Mouse (Mus musculus): ENCODE results near the gene Poc1b. TPM values are rescaled to one million over a fixed set of nuclear protein-coding genes. Genes with fewer than 3 reads are reported as not detected.

The Poc1b gene
- polyA plus RNA-seq, 1 experiment from 2014 or later: 6.1 TPM

DNA sequence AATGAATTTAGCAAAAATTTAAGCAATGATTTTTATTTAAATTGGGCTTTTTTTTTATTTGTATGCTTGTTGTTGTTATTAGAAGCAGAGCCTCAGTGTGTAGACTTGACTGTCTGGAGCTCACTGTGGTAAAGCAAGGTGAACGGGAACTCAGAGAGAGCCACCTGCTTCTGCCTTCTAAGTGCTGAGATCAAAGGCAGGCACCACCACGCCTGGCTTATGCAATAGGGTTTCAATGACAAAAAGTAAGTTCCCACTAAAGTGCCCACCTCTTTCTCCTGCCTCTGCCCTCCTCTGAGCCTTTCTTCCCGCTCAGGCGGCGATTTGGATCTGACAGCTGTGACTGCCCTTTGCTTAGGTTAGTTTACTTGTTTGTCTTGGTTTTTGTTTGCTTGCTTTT is 72.3 kb downstream of the Poc1b start:
- TF ChIP-seq CTCF (IDR thresholded peaks at IDR 0.05) (no peak), EP300 (IDR thresholded peaks at IDR 0.05) (no peak)
- Histone ChIP-seq H3K9ac (replicated peaks; ENCODE audit: low read depth) (no peak overlapping the region), H3K9me3 (ENCODE audit: low read length) (no peaks in the 10 kb centered on the region), H3K36me3 (ENCODE audit: insufficient read depth, low read length) (no peaks in the 10 kb centered on the region), H3K4me2 (replicated peaks; ENCODE audit: low read depth, low read length) (no peak overlapping the region), H3K4me1 (ENCODE audit: insufficient read depth, low read depth, low read length) (no peaks in the 10 kb centered on the region), H3K27ac (ENCODE audit: low read length) (no peak overlapping the region), H3K4me3 (ENCODE audit: low read depth, low read length) (no peak overlapping the region), H3K27me3 (replicated peaks; ENCODE audit: insufficient read depth, low read length) (no peaks in the 10 kb centered on the region)
- DNase-seq (ENCODE audit: low spot score): no peak
- 94% methylated on average over 5 of the region's 5 CpGs for WGBS
- ATAC-seq: no peak

DNA sequence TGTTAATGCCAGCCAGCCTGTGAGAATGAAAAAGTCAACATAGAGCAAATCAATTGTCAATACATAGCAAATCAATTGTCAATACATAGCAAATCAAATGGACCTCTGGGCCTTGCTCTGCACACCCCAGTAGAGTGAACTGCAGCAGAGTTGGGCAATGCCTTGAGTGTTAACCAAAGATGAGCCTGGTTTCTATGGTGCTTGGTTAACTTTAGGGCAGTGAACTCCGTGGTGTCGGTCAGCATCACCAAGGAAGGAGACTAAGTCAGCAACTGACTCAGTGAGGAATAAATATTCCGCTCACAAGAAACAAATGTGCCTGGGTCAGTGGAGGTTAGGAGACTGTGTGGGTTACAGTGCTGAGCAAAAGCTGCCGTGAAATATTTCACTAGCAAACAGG is 72.7 kb downstream of the Poc1b start:
- H3K9ac ChIP-seq (replicated peaks; ENCODE audit: low read depth): no peak overlapping the region
- TF ChIP-seq CTCF (IDR thresholded peaks at IDR 0.05): no peak
- no peak for TF ChIP-seq EP300 (IDR thresholded peaks at IDR 0.05)
- H3K4me2 ChIP-seq (replicated peaks; ENCODE audit: low read depth, low read length): no peak overlapping the region
- DNase-seq (ENCODE audit: low spot score): no peak
- ATAC-seq: no peak
- no peaks in the 10 kb centered on the region for H3K36me3 ChIP-seq (ENCODE audit: insufficient read depth, low read length)
- no peak overlapping the region for H3K4me3 ChIP-seq (ENCODE audit: low read depth, low read length)
- H3K4me1 ChIP-seq (ENCODE audit: insufficient read depth, low read depth, low read length): no peaks in the 10 kb centered on the region
- H3K9me3 ChIP-seq (ENCODE audit: low read length): no peaks in the 10 kb centered on the region
- WGBS: 82% methylated on average over 4 of the region's 4 CpGs
- no peak overlapping the region for H3K27ac ChIP-seq (ENCODE audit: low read length)
- H3K27me3 ChIP-seq (replicated peaks; ENCODE audit: insufficient read depth, low read length): no peaks in the 10 kb centered on the region

GRCm38 (mm10) chr10:99181497-99181896 is 74.7 kb downstream of the Poc1b start:
- Histone ChIP-seq H3K4me2 (replicated peaks; ENCODE audit: low read depth, low read length) (no peak overlapping the region), H3K36me3 (ENCODE audit: insufficient read depth, low read length) (no peaks in the 10 kb centered on the region), H3K4me1 (ENCODE audit: insufficient read depth, low read depth, low read length) (no peaks in the 10 kb centered on the region), H3K27ac (ENCODE audit: low read length) (no peak overlapping the region), H3K9me3 (ENCODE audit: low read length) (no peaks in the 10 kb centered on the region), H3K9ac (replicated peaks; ENCODE audit: low read depth) (no peak overlapping the region), H3K4me3 (ENCODE audit: low read depth, low read length) (no peak overlapping the region), H3K27me3 (replicated peaks; ENCODE audit: insufficient read depth, low read length) (no peaks in the 10 kb centered on the region)
- no peak for ATAC-seq
- TF ChIP-seq EP300 (IDR thresholded peaks at IDR 0.05) (no peak), CTCF (IDR thresholded peaks at IDR 0.05) (no peak)
- 80% methylated on average over 8 of the region's 8 CpGs for WGBS
- no peak for DNase-seq (ENCODE audit: low spot score)

- H3K36me3 ChIP-seq (ENCODE audit: insufficient read depth, low read length): no peaks in the 10 kb centered on the region
- H3K27ac ChIP-seq (ENCODE audit: low read length): no peak overlapping the region
- H3K9ac ChIP-seq (replicated peaks; ENCODE audit: low read depth): no peak overlapping the region
- H3K27me3 ChIP-seq (replicated peaks; ENCODE audit: insufficient read depth, low read length): no peaks in the 10 kb centered on the region
- H3K4me1 ChIP-seq (ENCODE audit: insufficient read depth, low read depth, low read length): no peaks in the 10 kb centered on the region
- no peaks in the 10 kb centered on the region for H3K9me3 ChIP-seq (ENCODE audit: low read length)
- DNase-seq (ENCODE audit: low spot score): no peak
- ATAC-seq: no peak
- WGBS: 73% methylated on average over 5 of the region's 5 CpGs
- H3K4me3 ChIP-seq (ENCODE audit: low read depth, low read length): no peak overlapping the region
- TF ChIP-seq CTCF (IDR thresholded peaks at IDR 0.05) (no peak), EP300 (IDR thresholded peaks at IDR 0.05) (no peak)
- H3K4me2 ChIP-seq (replicated peaks; ENCODE audit: low read depth, low read length): no peak overlapping the region
Measured at GRCm38 (mm10) chr10:99182107-99182506, 75.3 kb downstream of the Poc1b start.

DNA sequence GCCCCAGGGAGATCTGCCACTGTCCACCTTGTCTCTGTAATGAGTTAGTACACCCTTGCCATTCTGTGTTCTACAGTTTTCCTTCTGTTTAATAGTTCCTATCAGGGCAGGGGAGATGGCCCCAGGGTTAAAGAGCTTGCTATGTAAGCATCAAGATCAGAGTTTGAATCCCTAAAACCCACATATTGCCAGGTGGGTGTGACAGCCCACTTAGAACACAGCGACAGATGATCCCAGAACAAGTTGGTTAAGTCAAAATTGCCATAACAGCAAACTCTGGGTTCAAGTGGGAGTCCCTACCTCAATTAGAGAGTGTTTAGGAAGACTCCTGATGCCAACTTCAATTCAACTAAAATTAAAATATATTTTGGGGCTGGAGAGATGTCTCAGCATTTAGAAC is 81.3 kb downstream of the Poc1b start:
- no peaks in the 10 kb centered on the region for H3K36me3 ChIP-seq (ENCODE audit: insufficient read depth, low read length)
- H3K27me3 ChIP-seq (replicated peaks; ENCODE audit: insufficient read depth, low read length): no peaks in the 10 kb centered on the region
- no peak overlapping the region for H3K27ac ChIP-seq (ENCODE audit: low read length)
- H3K4me3 ChIP-seq (ENCODE audit: low read depth, low read length): no peak overlapping the region
- no peak overlapping the region for H3K4me2 ChIP-seq (replicated peaks; ENCODE audit: low read depth, low read length)
- ATAC-seq (no peak), DNase-seq (ENCODE audit: low spot score) (no peak)
- no peaks in the 10 kb centered on the region for H3K9me3 ChIP-seq (ENCODE audit: low read length)
- no peaks in the 10 kb centered on the region for H3K4me1 ChIP-seq (ENCODE audit: insufficient read depth, low read depth, low read length)
- H3K9ac ChIP-seq (replicated peaks; ENCODE audit: low read depth): no peak overlapping the region
- TF ChIP-seq CTCF (IDR thresholded peaks at IDR 0.05) (no peak), EP300 (IDR thresholded peaks at IDR 0.05) (no peak)
- WGBS: 100% methylated on average over 1 of the region's 1 CpGs

- no peaks in the 10 kb centered on the region for H3K36me3 ChIP-seq (ENCODE audit: insufficient read depth, low read length)
- no peak overlapping the region for H3K4me2 ChIP-seq (replicated peaks; ENCODE audit: low read depth, low read length)
- ATAC-seq: no peak
- H3K9me3 ChIP-seq (ENCODE audit: low read length): no peaks in the 10 kb centered on the region
- WGBS: 87% methylated on average over 21 of the region's 21 CpGs
- no peaks in the 10 kb centered on the region for H3K27me3 ChIP-seq (replicated peaks; ENCODE audit: insufficient read depth, low read length)
- H3K9ac ChIP-seq (replicated peaks; ENCODE audit: low read depth): no peak overlapping the region
- no peak for DNase-seq (ENCODE audit: low spot score)
- no peak overlapping the region for H3K4me3 ChIP-seq (ENCODE audit: low read depth, low read length)
- H3K27ac ChIP-seq (ENCODE audit: low read length): no peak overlapping the region
- no peaks in the 10 kb centered on the region for H3K4me1 ChIP-seq (ENCODE audit: insufficient read depth, low read depth, low read length)
- no peak for TF ChIP-seq CTCF (IDR thresholded peaks at IDR 0.05)
- no peak for TF ChIP-seq EP300 (IDR thresholded peaks at IDR 0.05)
Measured at GRCm38 (mm10) chr10:99188656-99189603, 82.1 kb downstream of the Poc1b start.
